Mouse (Mus musculus) CH12.LX (cell line): Measurements from ENCODE around the gene Gtf3c1. TPM values are rescaled to one million over a fixed set of nuclear protein-coding genes. Genes with fewer than 3 reads are reported as not detected.

ENCODE experiments used
- DNase-seq: peaks from one replicate; pipeline ENCODE4 v3.0.0-alpha.2; 2013; ENCODE audit errors: extremely low read depth
- H3K27ac ChIP-seq: 2 replicates; pipeline ENCODE4 v1.5.1; 2012; ENCODE audit warnings: low read depth, mild to moderate bottlenecking, control low read depth, moderate library complexity; ENCODE audit not compliant: insufficient read depth
- H3K27me3 ChIP-seq: replicated peaks from 2 replicates; pipeline ENCODE3; 2012; ENCODE audit warnings: inconsistent platforms
- H3K36me3 ChIP-seq, 2 experiments: replicated peaks in 1 of 2; 2 replicates each; pipeline versions ENCODE3 to v1.6.1; 2012; ENCODE audit warnings: inconsistent platforms in 1 of 2, low read length in 1 of 2, mild to moderate bottlenecking in 1 of 2, mixed read lengths in 1 of 2, moderate library complexity in 1 of 2; ENCODE audit not compliant: control insufficient read depth in 1 of 2, insufficient read depth in 1 of 2
- H3K4me1 ChIP-seq, 2 experiments: 2 replicates each; pipeline ENCODE4 v1.6.1; 2012; ENCODE audit warnings: inconsistent platforms in 1 of 2, moderate library complexity in 1 of 2; ENCODE audit not compliant: insufficient read depth in 2 of 2, control insufficient read depth in 1 of 2
- H3K4me2 ChIP-seq: 2 replicates; pipeline ENCODE4 v1.6.1; 2012; ENCODE audit warnings: low read depth, mild to moderate bottlenecking, control low read depth; ENCODE audit not compliant: poor library complexity, insufficient read depth, severe bottlenecking
- H3K4me3 ChIP-seq, 3 experiments: fragments of 150-350 bp in 1 of 3; sonication (generic) in 1 of 3; replicated peaks in 1 of 3; 2 replicates each; pipeline versions ENCODE3 to v1.5.1; 2011 to 2012; ENCODE audit warnings: low read depth in 2 of 3, low read length in 2 of 3, mild to moderate bottlenecking in 2 of 3, moderate library complexity in 2 of 3, control low read depth in 1 of 3, improper control_type of control experiment in 1 of 3, inconsistent platforms in 1 of 3, mixed read lengths in 1 of 3; ENCODE audit not compliant: poor library complexity in 1 of 3
- H3K79me2 ChIP-seq: replicated peaks from 2 replicates; pipeline ENCODE4 v1.6.1; 2012; ENCODE audit warnings: mild to moderate bottlenecking, moderate library complexity; ENCODE audit not compliant: control insufficient read depth, poor library complexity, insufficient read depth, severe bottlenecking; ENCODE audit errors: extremely low read depth
- H3K9ac ChIP-seq: 2 replicates; pipeline ENCODE4 v1.6.1; 2012; ENCODE audit warnings: low read depth, mild to moderate bottlenecking, control low read depth, moderate library complexity; ENCODE audit not compliant: insufficient read depth
- H3K9me3 ChIP-seq: replicated peaks from 2 replicates; pipeline ENCODE3; 2012; ENCODE audit warnings: low read length, inconsistent platforms, mixed read lengths
- BHLHE40 ChIP-seq: IDR thresholded peaks from 2 replicates; pipeline ENCODE4 v1.6.1; 2011; ENCODE audit warnings: mild to moderate bottlenecking, low read depth, low read length, improper control_type of control experiment
- CHD1 ChIP-seq: IDR thresholded peaks from 2 replicates; pipeline ENCODE4 v1.6.1; 2012; ENCODE audit warnings: low read depth, low read length, improper control_type of control experiment, inconsistent platforms
- CHD2 ChIP-seq: IDR thresholded peaks from 2 replicates; pipeline ENCODE4 v1.6.1; 2011; ENCODE audit warnings: low read length, improper control_type of control experiment
- CTCF ChIP-seq, 2 experiments: IDR thresholded peaks in 1 of 2; conservative IDR thresholded peaks in 1 of 2; 2 replicates each; pipeline ENCODE4 v1.5.1; 2011 to 2012; ENCODE audit warnings: low read depth in 2 of 2, low read length in 2 of 2, improper control_type of control experiment in 1 of 2, inconsistent platforms in 1 of 2, mild to moderate bottlenecking in 1 of 2, moderate library complexity in 1 of 2
- E2F4 ChIP-seq: IDR thresholded peaks from 2 replicates; pipeline ENCODE4 v1.6.1; 2011; ENCODE audit warnings: low read depth, low read length, improper control_type of control experiment; ENCODE audit not compliant: insufficient replicate concordance
- ELF1 ChIP-seq: IDR thresholded peaks from 2 replicates; pipeline ENCODE4 v1.6.1; 2014; ENCODE audit warnings: low read depth, mild to moderate bottlenecking, inconsistent platforms, low read length, improper control_type of control experiment
- EP300 ChIP-seq: IDR thresholded peaks from 2 replicates; pipeline ENCODE4 v1.6.1; 2011; ENCODE audit warnings: low read length, improper control_type of control experiment
- ETS1 ChIP-seq: conservative IDR thresholded peaks from 2 replicates; pipeline ENCODE4 v1.6.1; 2012; ENCODE audit warnings: low read depth, mild to moderate bottlenecking, inconsistent platforms, low read length, improper control_type of control experiment, moderate library complexity
- GABPA ChIP-seq: IDR thresholded peaks from 2 replicates; pipeline ENCODE4 v1.6.1; 2012; ENCODE audit warnings: low read depth, low read length, improper control_type of control experiment, inconsistent platforms; ENCODE audit not compliant: insufficient replicate concordance
- HCFC1 ChIP-seq: IDR thresholded peaks from 2 replicates; pipeline ENCODE4 v1.6.1; 2012; ENCODE audit warnings: low read depth, mild to moderate bottlenecking, inconsistent platforms, low read length, improper control_type of control experiment
- IRF4 ChIP-seq: IDR thresholded peaks from 2 replicates; pipeline ENCODE4 v1.6.1; 2014; ENCODE audit warnings: low read depth, mild to moderate bottlenecking, inconsistent platforms, low read length, improper control_type of control experiment
- JUN ChIP-seq: IDR thresholded peaks from 2 replicates; pipeline ENCODE4 v1.6.1; 2011; ENCODE audit warnings: low read depth, mild to moderate bottlenecking, low read length, improper control_type of control experiment, moderate library complexity; ENCODE audit not compliant: insufficient read depth
- JUND ChIP-seq: conservative IDR thresholded peaks from 2 replicates; pipeline ENCODE4 v1.6.1; 2011; ENCODE audit warnings: low read depth, low read length, improper control_type of control experiment
- KAT2A ChIP-seq: IDR thresholded peaks from 2 replicates; pipeline ENCODE4 v1.6.1; 2012; ENCODE audit warnings: low read length, improper control_type of control experiment, inconsistent platforms; ENCODE audit not compliant: insufficient replicate concordance
- MAFK ChIP-seq: IDR thresholded peaks from 2 replicates; pipeline ENCODE4 v1.6.1; 2011; ENCODE audit warnings: low read length, improper control_type of control experiment; ENCODE audit not compliant: insufficient replicate concordance
- MAX ChIP-seq: IDR thresholded peaks from 2 replicates; pipeline ENCODE4 v1.6.1; 2011; ENCODE audit warnings: low read length, improper control_type of control experiment
- MAZ ChIP-seq: IDR thresholded peaks from 2 replicates; pipeline ENCODE4 v1.6.1; 2012; ENCODE audit warnings: low read depth, mild to moderate bottlenecking, inconsistent platforms, low read length, improper control_type of control experiment, moderate library complexity
- MEF2A ChIP-seq: IDR thresholded peaks from 2 replicates; pipeline ENCODE4 v1.6.1; 2014; ENCODE audit warnings: low read depth, mild to moderate bottlenecking, inconsistent platforms, low read length, improper control_type of control experiment, borderline replicate concordance
- MXI1 ChIP-seq: IDR thresholded peaks from 2 replicates; pipeline ENCODE4 v1.6.1; 2011; ENCODE audit warnings: mild to moderate bottlenecking, low read depth, low read length, improper control_type of control experiment
- MYC ChIP-seq: IDR thresholded peaks from 2 replicates; pipeline ENCODE4 v1.6.1; 2011; ENCODE audit warnings: low read depth, mild to moderate bottlenecking, improper control_type of control experiment, low read length
- NELFE ChIP-seq: IDR thresholded peaks from 2 replicates; pipeline ENCODE4 v1.6.1; 2011; ENCODE audit warnings: low read depth, low read length, improper control_type of control experiment
- NRF1 ChIP-seq: IDR thresholded peaks from 2 replicates; pipeline ENCODE4 v1.6.1; 2014; ENCODE audit warnings: low read depth, mild to moderate bottlenecking, inconsistent platforms, low read length, improper control_type of control experiment, moderate library complexity
- PAX5 ChIP-seq: IDR thresholded peaks from 2 replicates; pipeline ENCODE4 v1.6.1; 2012; ENCODE audit warnings: low read length, inconsistent platforms, mixed read lengths
- POLR2A ChIP-seq: IDR thresholded peaks from 2 replicates; pipeline ENCODE4 v1.6.1; 2011; ENCODE audit warnings: low read depth, mild to moderate bottlenecking, improper control_type of control experiment, low read length
- POLR2AphosphoS2 ChIP-seq: IDR thresholded peaks from 2 replicates; pipeline ENCODE4 v1.6.1; 2011; ENCODE audit warnings: low read depth, low read length, improper control_type of control experiment
- RAD21 ChIP-seq: IDR thresholded peaks from 2 replicates; pipeline ENCODE4 v1.6.1; 2011; ENCODE audit warnings: low read depth, mild to moderate bottlenecking, low read length, improper control_type of control experiment, moderate library complexity
- RCOR1 ChIP-seq: conservative IDR thresholded peaks from 2 replicates; pipeline ENCODE4 v1.6.1; 2012; ENCODE audit warnings: low read depth, mild to moderate bottlenecking, inconsistent platforms, low read length, improper control_type of control experiment
- SIN3A ChIP-seq: IDR thresholded peaks from 2 replicates; pipeline ENCODE4 v1.6.1; 2012; ENCODE audit warnings: low read length, improper control_type of control experiment, inconsistent platforms
- SMC3 ChIP-seq: IDR thresholded peaks from 2 replicates; pipeline ENCODE4 v1.6.1; 2011; ENCODE audit warnings: low read depth, low read length, improper control_type of control experiment
- TBP ChIP-seq: conservative IDR thresholded peaks from 2 replicates; pipeline ENCODE4 v1.6.1; 2011; ENCODE audit warnings: low read depth, low read length, improper control_type of control experiment
- TCF12 ChIP-seq: IDR thresholded peaks from 2 replicates; pipeline ENCODE4 v1.6.1; 2014; ENCODE audit warnings: low read depth, mild to moderate bottlenecking, inconsistent platforms, low read length, improper control_type of control experiment
- UBTF ChIP-seq: IDR thresholded peaks from 2 replicates; pipeline ENCODE4 v1.6.1; 2012; ENCODE audit warnings: low read depth, mild to moderate bottlenecking, inconsistent platforms, low read length, improper control_type of control experiment, moderate library complexity
- USF1 ChIP-seq: IDR thresholded peaks from 2 replicates; pipeline ENCODE4 v1.6.1; 2014; ENCODE audit warnings: low read depth, mild to moderate bottlenecking, inconsistent platforms, low read length, improper control_type of control experiment
- USF2 ChIP-seq: conservative IDR thresholded peaks from 2 replicates; pipeline ENCODE4 v1.6.1; 2011; ENCODE audit warnings: low read depth, low read length, improper control_type of control experiment
- ZC3H11A ChIP-seq: IDR thresholded peaks from 2 replicates; pipeline ENCODE4 v1.6.1; 2012; ENCODE audit warnings: low read depth, mild to moderate bottlenecking, inconsistent platforms, low read length, improper control_type of control experiment
- ZKSCAN1 ChIP-seq: IDR thresholded peaks from 2 replicates; pipeline ENCODE4 v1.6.1; 2012; ENCODE audit warnings: low read depth, inconsistent platforms, low read length, improper control_type of control experiment, borderline replicate concordance
- ZMIZ1 ChIP-seq: IDR thresholded peaks from 2 replicates; pipeline ENCODE4 v1.6.1; 2012; ENCODE audit warnings: low read depth, mild to moderate bottlenecking, inconsistent platforms, low read length, improper control_type of control experiment
- ZNF384 ChIP-seq: IDR thresholded peaks from 2 replicates; pipeline ENCODE4 v1.6.1; 2012; ENCODE audit warnings: low read depth, low read length, improper control_type of control experiment, inconsistent platforms
- dilution Hi-C: fragments of 300-500 bp; cut with MboI; formaldehyde crosslinking; loops from 2 replicates; pipeline ENCODE4 v1.14.3; 2020; ENCODE audit warnings: low sequenced_read_pairs; ENCODE audit not compliant: extremely low pct_unique_long_range_greater_than_20kb, extremely low pct_ligation_motif_present
- in situ Hi-C: fragments of 300-500 bp; cut with MboI; formaldehyde crosslinking; loops from 3 replicates; pipeline ENCODE4 v1.14.3; 2019; ENCODE audit warnings: low sequenced_read_pairs, low pct_ligation_motif_present, low pct_unique_long_range_greater_than_20kb, mixed read lengths
- polyA plus RNA-seq: library from polyadenylated mRNA; unstranded; fragments of >175 nt; gene quantifications from 2 replicates; pipeline ENCODE4 v1.2.1, GENCODE M21; 2012; ENCODE audit warnings: low read depth; ENCODE audit not compliant: insufficient read length
- total RNA-seq, 2 experiments: library from RNA; depleted of rRNA; stranded (reverse); fragments of 300-350 nt in 1 of 2; fragments of >200 nt in 1 of 2; gene quantifications; 2 replicates each; pipeline ENCODE4 v1.2.3; 2012 to 2014

Gene Gtf3c1
- total and polyA plus RNA-seq, 3 experiments: 20.2 to 48.4 (median 46.8) TPM

- H3K4me1 ChIP-seq: peaks cover 28 to 56% of the 10 kb centered on the region in 2 experiments
- in situ Hi-C loops: no loop called here
These were observed 105.6 kb downstream of the Gtf3c1 start for GRCm38 (mm10) chr7:125601821-125602448.

GRCm38 (mm10) chr7:125601280-125601670 lies 106.3 kb downstream of the Gtf3c1 start:
- Histone ChIP-seq H3K4me2 (peak overlapping the region; percentile 75), H3K27me3 (no peaks in the 10 kb centered on the region), H3K79me2 (peaks cover 26% of the 10 kb centered on the region), H3K4me3 (peak overlapping the region in 2 of 3 experiments; percentile 42 to 49), H3K27ac (peak overlapping the region; percentile 96), H3K9ac (peak overlapping the region; percentile 47), H3K4me1 (peaks cover 28 to 62% of the 10 kb centered on the region in 2 experiments), H3K36me3 (peaks cover 7 to 14% of the 10 kb centered on the region in 2 experiments), H3K9me3 (no peaks in the 10 kb centered on the region)
- dilution Hi-C loops: no loop called here
- in situ Hi-C loops: no loop called here
- DNase-seq: peak; percentile 55
- peak; percentile 37; the same call in 1 of the 2 replicates for TF ChIP-seq ETS1
- TF ChIP-seq MAX: 0 out of 2 replicates have a peak, but pooled peaks have one; percentile 45
- 0 out of 2 replicates have a peak, but pooled peaks have one; percentile 33 for TF ChIP-seq RCOR1
- TF ChIP-seq CHD2: 0 out of 2 replicates have a peak, but pooled peaks have one; percentile 16
- peak; percentile 51; the same call in 1 of the 2 replicates for TF ChIP-seq TBP
- TF ChIP-seq NELFE: peak; percentile 14; the same call in 1 of the 2 replicates
- no peak for TF ChIP-seq SMC3
- TF ChIP-seq ZC3H11A: no peak
- TF ChIP-seq MYC: peak; percentile 46; the same call in 1 of the 2 replicates
- TF ChIP-seq ELF1: 0 out of 2 replicates have a peak, but pooled peaks have one; percentile 21
- TF ChIP-seq PAX5: no peak
- TF ChIP-seq BHLHE40: 0 out of 2 replicates have a peak, but pooled peaks have one; percentile 30

More at GRCm38 (mm10) chr7:125601821-125602448, 105.6 kb downstream of the Gtf3c1 start:
- Histone ChIP-seq H3K4me3 (peak overlapping the region; percentile 24 to 49 (median 42)), H3K36me3 (peaks cover 14 to 21% of the 10 kb centered on the region in 2 experiments)
- 0 out of 2 replicates have a peak, but pooled peaks have one; percentile 16 for TF ChIP-seq KAT2A
- TF ChIP-seq POLR2AphosphoS2: no peak
- no peak for TF ChIP-seq GABPA
- TF ChIP-seq USF1: no peak
- TF ChIP-seq IRF4: peak; percentile 63
- no peak for TF ChIP-seq TBP
- TF ChIP-seq MXI1: peak; percentile 68
- no peak for TF ChIP-seq ZC3H11A
- no peak for TF ChIP-seq E2F4
- TF ChIP-seq POLR2A: peak; percentile 16; the same call in 1 of the 2 replicates
- TF ChIP-seq CTCF (conservative IDR thresholded peaks at IDR 0.05 in 1 of 2, IDR thresholded peaks at IDR 0.05 in 1 of 2; ENCODE audit: low read depth in 2 of 2, low read length in 2 of 2): no peak
- TF ChIP-seq HCFC1: no peak
- peak; percentile 62 for TF ChIP-seq BHLHE40
- no peak for TF ChIP-seq ELF1
- no peak; the same call in 1 of the 2 replicates for TF ChIP-seq UBTF
- no peak for TF ChIP-seq ZNF384
- TF ChIP-seq CHD2: no peak
- TF ChIP-seq ETS1: peak; percentile 62
- TF ChIP-seq MAX: peak; percentile 74
- no peak for TF ChIP-seq PAX5
- TF ChIP-seq ZKSCAN1: no peak
- peak; percentile 39; the same call in 1 of the 2 replicates for TF ChIP-seq NELFE
- TF ChIP-seq USF2: no peak
- TF ChIP-seq SMC3: no peak
- no peak for TF ChIP-seq MAZ
- TF ChIP-seq MYC: no peak
- peak; percentile 49; the same call in 1 of the 2 replicates for TF ChIP-seq TCF12
- no peak; the same call in 1 of the 2 replicates for TF ChIP-seq RAD21
- TF ChIP-seq ZMIZ1: peak; percentile 56; the same call in 1 of the 2 replicates
- TF ChIP-seq CHD1: no peak; the same call in none of the 2 replicates
- 0 out of 2 replicates have a peak, but pooled peaks have one; percentile 22 for TF ChIP-seq RCOR1
- no peak for TF ChIP-seq NRF1
- peak; percentile 33; the same call in 1 of the 2 replicates for TF ChIP-seq MAFK
- TF ChIP-seq EP300: peak; percentile 38; the same call in 1 of the 2 replicates
- peak; percentile 68 for TF ChIP-seq SIN3A
- no peak for TF ChIP-seq JUN
- TF ChIP-seq MEF2A: peak; percentile 33; the same call in 1 of the 2 replicates
- peak; percentile 32; the same call in 1 of the 2 replicates for TF ChIP-seq JUND
- TF ChIP-seq, all 38 proteins: peak for 16
- peak overlapping the region; percentile 96 for H3K27ac ChIP-seq
- H3K79me2 ChIP-seq: peaks cover 32% of the 10 kb centered on the region
- H3K4me2 ChIP-seq: peak overlapping the region; percentile 75
- DNase-seq: peak; percentile 56
- H3K9ac ChIP-seq: peak overlapping the region; percentile 45
- H3K9me3 ChIP-seq: no peaks in the 10 kb centered on the region
- H3K27me3 ChIP-seq: no peaks in the 10 kb centered on the region
- dilution Hi-C loops: no loop called here
